Mouse (Mus musculus) cerebellum, adult 8-10 months (tissue): Measurements from ENCODE around the gene Fblim1.

Experiments used
- DNase-seq: peaks from one replicate; pipeline ENCODE4 v3.0.0; 2022

Gene Fblim1

DNA sequence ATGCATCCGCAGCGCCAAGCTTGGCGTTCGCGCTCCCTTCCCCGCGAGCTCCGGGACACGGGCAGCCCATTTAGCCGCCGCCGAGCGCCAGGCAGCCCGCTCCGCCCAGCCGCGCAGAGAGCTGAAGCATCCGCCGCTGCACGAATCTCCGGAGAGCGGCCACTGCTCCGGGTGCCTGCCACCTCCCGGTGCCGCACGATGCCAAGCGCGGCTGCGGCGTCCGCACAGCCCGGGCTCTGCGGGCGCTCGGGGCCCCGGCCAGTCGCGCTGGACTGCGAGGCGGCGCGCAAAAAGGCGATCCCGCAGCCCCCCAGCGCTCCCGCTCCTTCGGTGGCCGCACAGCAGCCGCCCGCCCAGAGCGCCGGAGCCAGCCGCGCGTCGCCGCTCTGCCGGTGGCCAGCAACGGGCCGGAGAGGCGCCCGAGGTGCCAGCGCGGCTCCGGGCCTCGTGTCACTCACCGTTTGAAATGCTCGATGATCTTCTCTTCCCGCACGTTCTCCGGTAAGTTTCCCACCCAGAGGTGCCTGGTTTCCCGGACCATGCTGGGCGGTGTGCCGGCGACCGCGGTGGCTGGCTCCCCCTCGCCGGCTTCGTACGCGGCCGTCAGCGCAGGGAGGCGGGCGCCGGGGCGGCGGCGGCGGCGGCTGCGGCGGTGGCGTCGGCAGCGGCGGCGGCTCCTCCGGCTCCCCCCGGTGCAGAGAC lies 68.0 kb downstream of the Fblim1 start:
- DNase-seq = peak; percentile 51

DNA sequence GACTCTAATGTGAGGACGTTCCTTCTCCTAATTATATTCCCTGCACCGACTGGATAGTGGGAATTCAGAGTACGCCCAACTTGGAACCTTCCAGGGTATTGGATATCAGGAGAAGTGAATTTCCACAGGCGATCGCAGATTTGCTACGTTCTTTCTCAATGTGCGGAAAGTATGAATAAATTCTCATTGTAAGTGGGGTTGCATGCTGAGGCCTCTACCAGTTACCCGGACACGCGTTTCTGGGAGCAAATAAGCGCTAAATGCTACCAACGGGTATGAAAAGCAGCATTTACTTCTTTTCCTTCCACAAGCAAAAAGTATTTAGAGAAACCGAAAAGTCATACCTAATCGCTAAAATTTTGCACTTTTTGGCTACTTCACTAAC lies 68.7 kb downstream of the Fblim1 start:
- no peak for DNase-seq

DNA sequence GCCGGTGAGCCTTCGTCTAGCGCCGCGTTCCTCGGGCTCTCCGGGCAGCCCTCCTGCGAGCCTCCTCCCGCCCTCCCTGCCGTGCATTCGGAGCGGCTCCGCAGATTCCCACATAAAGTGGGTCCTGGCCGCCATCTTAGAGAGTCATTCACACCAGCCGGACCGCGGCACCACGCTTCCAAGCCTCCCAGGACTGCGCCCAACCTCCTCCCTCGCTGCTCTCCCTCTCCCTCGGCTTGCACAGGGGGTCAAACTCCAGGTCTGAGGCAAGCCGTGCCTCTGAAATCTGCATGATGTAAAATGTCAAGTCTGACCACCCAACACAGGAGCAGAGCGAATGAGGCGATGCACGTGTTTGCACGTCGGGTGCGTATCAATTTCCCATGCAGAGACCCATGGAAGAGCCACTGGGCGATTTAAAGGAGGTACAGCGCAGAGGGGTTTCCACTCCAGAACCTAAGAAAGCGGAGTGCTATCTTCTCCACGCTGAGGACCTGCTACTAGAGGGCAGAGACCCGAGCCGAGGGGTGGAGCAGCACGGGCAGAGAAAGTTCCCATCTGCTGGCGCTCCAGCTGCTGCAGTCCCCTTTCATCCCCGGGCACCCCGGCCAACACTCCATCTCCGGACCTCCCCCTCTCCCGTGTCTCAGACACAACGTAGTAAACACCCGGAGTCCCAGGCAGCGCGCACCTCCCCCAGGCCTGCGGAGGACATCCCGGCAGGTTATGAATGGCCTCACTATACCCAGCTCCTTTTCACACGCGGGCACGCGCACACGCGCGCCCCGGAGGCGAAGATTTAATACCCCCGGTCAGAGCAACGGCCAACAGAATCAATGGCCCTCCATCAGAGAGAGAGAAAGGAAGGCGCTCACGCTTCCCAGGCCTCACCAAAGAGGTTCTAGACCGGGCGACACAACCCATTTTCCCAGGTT lies 69.3 kb downstream of the Fblim1 start:
- DNase-seq = peak; percentile 64

DNA sequence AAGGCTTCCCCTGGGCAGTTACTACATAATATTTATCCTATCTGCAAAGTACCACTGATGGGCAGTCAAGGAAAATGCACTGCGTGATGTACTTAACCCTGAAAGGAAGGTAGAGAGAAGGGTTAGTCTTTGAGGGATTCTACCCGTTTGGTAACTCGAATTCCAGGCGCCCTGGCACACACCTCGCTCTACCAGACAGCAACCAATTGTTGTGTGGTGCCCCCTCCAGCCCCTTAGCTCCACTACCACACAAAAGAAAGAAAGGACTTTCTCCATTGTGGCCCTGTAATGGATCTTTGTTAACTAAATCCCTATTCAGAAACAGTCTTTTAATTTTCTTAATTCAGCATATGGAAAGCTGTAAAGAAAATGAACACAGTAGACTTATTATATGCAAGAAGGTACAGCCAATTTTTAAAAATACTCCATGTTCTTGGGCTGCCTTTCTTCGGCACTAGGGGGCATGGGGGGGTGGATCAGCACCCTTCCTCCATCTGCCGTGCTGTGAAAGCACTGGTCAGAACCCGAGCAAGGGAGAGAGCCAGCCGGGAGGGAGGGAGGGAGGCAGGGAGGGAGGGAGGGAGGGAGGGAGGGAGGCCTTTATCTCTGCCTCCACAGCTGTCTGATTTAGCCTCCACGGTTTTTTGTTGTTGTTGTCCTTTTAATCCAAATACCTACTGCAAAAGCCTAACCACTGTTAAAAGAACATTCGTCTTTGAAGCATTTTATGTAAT lies 70.8 kb downstream of the Fblim1 start:
- DNase-seq = peak; percentile 58

DNA sequence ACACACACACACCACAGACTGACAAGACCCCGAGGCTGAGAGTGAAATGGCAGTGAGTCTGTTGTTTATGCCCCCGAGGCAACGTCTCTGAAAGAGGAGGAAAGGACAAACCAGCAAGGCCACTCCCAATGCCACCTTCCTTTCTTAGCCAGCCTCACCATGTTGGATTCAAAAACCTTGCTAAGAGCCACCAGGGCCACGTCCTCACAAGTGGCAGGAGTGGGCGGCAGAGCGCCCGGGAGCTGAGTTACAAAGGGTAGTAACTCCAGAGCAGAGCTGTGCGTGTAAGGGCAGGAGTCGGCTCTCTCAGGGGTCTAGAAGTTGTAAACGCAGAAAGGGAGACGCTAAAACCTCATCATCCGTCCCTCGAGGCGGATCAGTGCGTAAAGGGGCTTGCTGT lies 74.9 kb downstream of the Fblim1 start:
- DNase-seq = no peak

DNA sequence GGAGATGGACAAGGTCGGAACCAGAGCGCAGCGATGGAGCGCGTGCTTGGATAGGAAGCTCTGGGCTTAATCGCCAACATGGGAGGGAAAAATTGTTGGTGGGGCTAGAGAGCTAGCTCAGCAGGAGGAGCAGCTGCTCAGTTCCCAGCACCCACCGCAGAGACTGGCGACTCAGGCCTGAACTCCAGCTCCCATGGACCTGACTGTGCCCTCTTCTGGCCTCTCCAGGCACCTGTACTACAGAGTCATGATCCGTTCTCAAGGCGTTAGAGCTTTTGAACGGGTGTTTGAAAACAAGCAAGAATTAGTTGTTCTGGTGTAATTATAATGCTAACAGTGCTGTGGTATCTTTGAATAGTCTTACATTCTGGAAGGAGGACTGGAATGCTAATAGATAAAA lies 77.0 kb downstream of the Fblim1 start:
- no peak for DNase-seq

DNA sequence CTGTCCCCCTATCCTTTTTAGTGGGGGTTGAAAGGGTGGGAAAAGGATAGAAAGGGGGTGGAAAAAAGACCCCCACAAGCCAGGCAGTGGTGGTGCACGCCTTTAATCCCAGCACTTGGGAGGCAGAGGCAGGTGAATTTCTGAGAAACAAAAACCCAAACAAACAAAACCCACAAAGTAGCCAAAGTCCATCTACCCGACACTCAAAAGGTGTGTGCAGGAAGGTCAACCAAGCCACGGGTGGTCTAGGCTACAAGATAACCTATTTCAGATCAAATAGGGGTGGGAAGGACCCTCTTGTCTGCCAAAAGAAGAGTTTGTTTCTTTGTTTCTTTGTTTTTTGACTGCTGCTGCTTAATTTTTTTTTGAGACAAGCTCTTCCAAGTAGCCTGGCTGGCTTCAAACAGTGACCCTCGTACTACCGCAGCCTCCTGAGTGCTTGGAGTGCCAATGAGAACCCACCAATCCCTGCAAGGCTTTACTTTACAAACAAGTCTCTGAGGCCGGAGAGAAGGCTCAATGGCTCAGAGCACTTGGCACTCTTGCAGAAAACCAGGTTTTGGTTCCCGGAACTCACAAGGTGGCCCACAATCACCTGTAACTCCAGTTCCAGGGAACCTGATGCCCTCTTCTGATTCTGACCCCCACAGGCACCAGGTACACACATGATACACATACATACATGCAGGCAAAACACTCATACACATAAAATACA lies 78.8 kb downstream of the Fblim1 start:
- no peak for DNase-seq
